Mouse (Mus musculus) spleen, adult 2 months (tissue): ENCODE measurements at regions not wholly inside any gene's neighbourhood (a gene's known extent, or its start where the extent isn't known, plus 50 kb on each side); places are given as distances from the start of the nearest gene placed in this dataset.

Experiments
- CTCF ChIP-seq: fragments of 200-500 bp; IDR thresholded peaks from 2 replicates; pipeline ENCODE4 v1.5.1; 2011; ENCODE audit warnings: mild to moderate bottlenecking, inconsistent platforms; ENCODE audit not compliant: insufficient read depth, insufficient read length, insufficient replicate concordance; ENCODE audit errors: extremely low read depth
- POLR2A ChIP-seq: fragments of 200-500 bp; IDR thresholded peaks from 2 replicates; pipeline ENCODE4 v1.6.1; 2011; ENCODE audit warnings: low read depth, low read length, inconsistent platforms

DNA sequence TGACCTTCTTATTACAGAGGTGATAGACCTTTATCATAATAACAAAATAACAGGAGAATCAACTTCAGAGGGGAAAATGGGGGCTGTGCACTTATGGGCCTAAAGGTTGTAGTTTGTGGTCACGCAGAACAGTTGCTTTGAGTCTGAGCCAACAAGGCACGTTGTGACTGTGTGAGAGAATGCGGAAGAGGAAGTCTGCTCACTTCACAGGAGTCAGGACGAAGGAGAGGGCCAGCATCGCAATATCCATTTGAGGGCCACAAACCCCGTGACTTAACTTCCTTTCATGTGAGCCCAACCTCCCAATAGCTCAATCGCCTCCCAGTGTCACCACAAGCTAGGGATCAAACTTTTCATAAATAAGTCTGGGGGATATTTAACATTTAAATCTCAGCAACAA, 246.6 kb upstream of the Jarid2 start:
- no peak for TF ChIP-seq CTCF
- no peak for TF ChIP-seq POLR2A
